Mouse (Mus musculus): ENCODE data around the gene Plin4.

The Plin4 gene

DNA sequence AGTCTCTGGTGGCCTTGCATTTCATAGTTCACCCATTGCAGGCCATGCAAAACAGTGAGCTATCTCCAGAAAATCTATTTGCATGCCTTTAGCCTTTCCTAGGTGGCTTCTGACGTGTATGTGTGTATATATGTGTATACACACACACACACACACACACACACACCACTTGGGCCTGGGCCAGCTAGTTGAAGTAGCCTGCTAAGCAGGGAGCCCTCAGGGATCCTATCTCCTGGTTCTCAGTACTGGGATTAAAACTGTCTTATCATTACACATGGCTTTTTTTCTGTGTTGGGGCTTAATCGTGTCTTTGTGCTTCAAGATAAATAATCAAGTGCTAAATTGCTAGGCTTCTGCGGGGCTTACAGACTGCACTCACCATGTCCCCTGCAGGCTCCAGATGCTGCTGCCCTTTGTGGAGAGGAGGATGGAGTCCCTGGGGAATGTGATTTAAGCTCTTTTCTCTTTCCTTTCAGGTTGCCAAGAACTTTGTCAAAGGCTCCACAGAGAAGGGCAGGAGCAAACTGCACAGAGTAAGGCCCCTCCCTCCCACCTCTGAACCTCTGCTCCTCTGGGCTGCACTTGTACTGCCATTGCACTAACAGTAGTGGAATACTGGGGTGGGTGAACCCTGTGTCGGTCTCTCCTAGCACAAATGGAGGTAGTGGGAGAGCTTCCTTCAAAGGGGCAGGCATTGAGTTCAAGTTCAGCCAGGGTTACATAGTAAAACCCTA, 53.5 kb downstream of the Plin4 start:
- no peak for DNase-seq

DNA sequence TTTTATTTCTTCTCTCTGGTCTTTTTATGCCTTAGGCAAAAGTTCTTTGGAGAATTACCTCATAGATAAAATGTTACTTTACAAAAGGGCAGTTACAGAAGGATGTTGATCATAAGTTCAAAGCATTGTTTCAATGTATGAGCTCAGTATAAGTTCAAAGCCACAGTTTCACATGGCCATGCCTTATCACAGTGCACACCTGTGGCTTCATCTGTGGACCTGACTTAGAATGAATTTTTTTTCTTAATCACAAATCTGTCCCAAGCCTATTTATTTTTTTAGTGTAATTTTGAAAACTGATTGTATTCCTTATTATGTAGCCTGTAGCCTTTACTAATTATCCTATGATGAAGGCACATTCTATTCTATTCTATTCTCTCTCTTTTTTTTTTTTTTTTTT, 54.7 kb downstream of the Plin4 start:
- DNase-seq, result no peak

DNA sequence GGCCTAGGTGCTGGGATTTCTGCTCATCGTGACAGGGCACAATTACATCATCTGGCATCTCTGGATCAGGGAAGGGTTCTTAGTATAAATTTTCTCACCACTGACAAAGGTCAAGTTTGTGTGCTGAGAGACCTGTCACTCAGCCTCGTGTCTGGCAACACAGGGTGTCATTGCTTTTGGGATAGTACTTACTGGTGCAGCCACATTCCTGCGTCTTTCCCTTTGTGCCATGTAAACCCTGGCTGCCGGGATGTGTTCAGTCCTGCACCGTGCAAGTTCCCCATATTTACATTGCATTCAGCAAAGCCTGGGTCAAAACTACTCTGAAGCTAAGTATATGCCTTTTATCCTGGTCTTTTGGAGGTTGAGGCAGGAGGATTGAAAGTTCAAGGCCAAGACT, 58.2 kb downstream of the Plin4 start:
- DNase-seq, result no peak
